Mouse (Mus musculus): ENCODE measurements around the gene Ogfr. TPM values are rescaled to one million over a fixed set of nuclear protein-coding genes. Genes with fewer than 3 reads are reported as not detected.

The Ogfr gene
- polyA plus RNA-seq, 1 experiment from 2014 or later = 66.3 TPM

DNA sequence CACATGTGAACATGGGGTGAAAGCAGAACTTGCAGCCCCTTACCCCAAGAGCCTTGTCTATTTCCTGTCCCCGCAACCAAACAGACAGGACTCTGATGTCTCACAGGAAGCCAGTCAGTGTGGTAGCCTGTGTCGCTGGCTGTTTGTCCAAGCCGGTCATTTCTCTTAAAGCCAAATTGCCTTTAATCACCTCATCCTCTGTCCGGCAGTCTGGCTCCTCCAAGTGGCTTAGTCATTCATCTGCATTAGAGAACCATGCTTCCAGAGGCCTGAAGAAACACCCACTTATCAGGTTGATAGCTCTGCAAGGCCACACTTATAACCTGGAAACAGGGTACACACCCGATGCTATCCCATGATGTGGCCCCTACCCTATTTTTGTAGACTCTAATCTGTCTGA, 26.9 kb upstream of the Ogfr start:
- Histone ChIP-seq H3K36me3 (ENCODE audit: control insufficient read depth, insufficient read depth, low read length) (no peaks in the 10 kb centered on the region), H3K4me2 (ENCODE audit: low read depth, low read length) (no peak overlapping the region), H3K4me1 (ENCODE audit: control insufficient read depth, insufficient read depth, low read length) (no peaks in the 10 kb centered on the region), H3K9me3 (ENCODE audit: control insufficient read depth, low read length) (no peaks in the 10 kb centered on the region), H3K27me3 (replicated peaks; ENCODE audit: control insufficient read depth, insufficient read depth, low read length) (no peaks in the 10 kb centered on the region; the same call in 1 of the 2 replicates), H3K4me3 (ENCODE audit: low read depth, low read length) (no peak overlapping the region), H3K9ac (ENCODE audit: low read depth, low read length) (no peak overlapping the region), H3K27ac (replicated peaks; ENCODE audit: low read depth, low read length) (no peak overlapping the region)
- WGBS = 50% methylated on average over 5 of the region's 5 CpGs
- no peak for ATAC-seq (ENCODE audit: low read depth)
- no peak for DNase-seq (ENCODE audit: low spot score)

DNA sequence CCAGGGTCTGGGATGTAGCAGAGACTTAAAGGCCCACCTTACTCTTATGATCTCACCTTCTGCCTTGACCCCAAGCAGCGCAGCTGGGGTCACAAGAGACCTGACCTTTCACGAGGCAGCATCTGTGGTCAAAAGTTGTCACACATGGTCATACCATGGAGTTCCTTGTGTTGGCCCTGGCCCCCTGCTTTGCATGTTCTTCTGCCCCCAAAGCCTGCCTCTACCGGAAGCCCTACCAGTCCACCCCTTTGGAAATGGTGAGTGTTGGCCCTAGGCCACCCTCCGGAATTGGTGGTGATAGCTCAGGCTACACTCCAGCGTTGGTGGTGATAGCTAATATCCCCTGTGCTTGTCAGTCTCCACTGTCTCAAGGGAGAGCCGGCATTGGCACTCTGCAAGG, 25.7 kb upstream of the Ogfr start:
- no peak overlapping the region for H3K9ac ChIP-seq (ENCODE audit: low read depth, low read length)
- H3K4me2 ChIP-seq (ENCODE audit: low read depth, low read length) = no peak overlapping the region
- H3K4me1 ChIP-seq (ENCODE audit: control insufficient read depth, insufficient read depth, low read length) = no peaks in the 10 kb centered on the region
- WGBS = 44% methylated on average over 6 of the region's 6 CpGs
- H3K27ac ChIP-seq (replicated peaks; ENCODE audit: low read depth, low read length) = no peak overlapping the region
- no peaks in the 10 kb centered on the region for H3K9me3 ChIP-seq (ENCODE audit: control insufficient read depth, low read length)
- no peak for DNase-seq (ENCODE audit: low spot score)
- no peaks in the 10 kb centered on the region for H3K36me3 ChIP-seq (ENCODE audit: control insufficient read depth, insufficient read depth, low read length)
- no peak overlapping the region for H3K4me3 ChIP-seq (ENCODE audit: low read depth, low read length)
- ATAC-seq (ENCODE audit: low read depth) = no peak
- no peaks in the 10 kb centered on the region; the same call in 1 of the 2 replicates for H3K27me3 ChIP-seq (replicated peaks; ENCODE audit: control insufficient read depth, insufficient read depth, low read length)

DNA sequence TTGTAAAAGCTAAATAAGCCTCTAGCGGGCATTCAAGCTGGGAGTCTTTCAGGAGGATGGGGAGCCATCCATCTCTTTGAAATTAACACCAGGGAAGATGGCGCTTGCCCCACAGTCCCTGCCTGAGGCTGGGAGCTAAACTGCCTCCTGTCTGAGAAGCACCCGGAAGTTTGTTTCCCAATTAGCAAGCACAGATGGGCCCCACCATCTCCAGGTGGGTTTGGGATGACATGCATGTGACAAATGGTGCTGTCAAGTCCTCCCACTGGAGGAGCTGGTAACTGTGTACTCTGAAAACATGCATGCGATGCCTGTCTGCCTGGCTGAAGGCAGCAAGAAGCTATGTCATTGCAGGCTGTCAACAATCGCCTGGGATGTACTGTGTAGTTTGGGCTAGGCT, 25.2 kb upstream of the Ogfr start:
- Histone ChIP-seq H3K9ac (ENCODE audit: low read depth, low read length) (no peak overlapping the region), H3K4me1 (ENCODE audit: control insufficient read depth, insufficient read depth, low read length) (peaks cover 3% of the 10 kb centered on the region; the same call in 1 of the 2 replicates), H3K27ac (replicated peaks; ENCODE audit: low read depth, low read length) (no peak overlapping the region), H3K9me3 (ENCODE audit: control insufficient read depth, low read length) (no peaks in the 10 kb centered on the region), H3K27me3 (replicated peaks; ENCODE audit: control insufficient read depth, insufficient read depth, low read length) (no peaks in the 10 kb centered on the region; the same call in 1 of the 2 replicates), H3K4me3 (ENCODE audit: low read depth, low read length) (no peak overlapping the region), H3K36me3 (ENCODE audit: control insufficient read depth, insufficient read depth, low read length) (no peaks in the 10 kb centered on the region), H3K4me2 (ENCODE audit: low read depth, low read length) (no peak overlapping the region)
- 34% methylated on average over 5 of the region's 5 CpGs for WGBS
- DNase-seq (ENCODE audit: low spot score) (no peak), ATAC-seq (ENCODE audit: low read depth) (no peak)

DNA sequence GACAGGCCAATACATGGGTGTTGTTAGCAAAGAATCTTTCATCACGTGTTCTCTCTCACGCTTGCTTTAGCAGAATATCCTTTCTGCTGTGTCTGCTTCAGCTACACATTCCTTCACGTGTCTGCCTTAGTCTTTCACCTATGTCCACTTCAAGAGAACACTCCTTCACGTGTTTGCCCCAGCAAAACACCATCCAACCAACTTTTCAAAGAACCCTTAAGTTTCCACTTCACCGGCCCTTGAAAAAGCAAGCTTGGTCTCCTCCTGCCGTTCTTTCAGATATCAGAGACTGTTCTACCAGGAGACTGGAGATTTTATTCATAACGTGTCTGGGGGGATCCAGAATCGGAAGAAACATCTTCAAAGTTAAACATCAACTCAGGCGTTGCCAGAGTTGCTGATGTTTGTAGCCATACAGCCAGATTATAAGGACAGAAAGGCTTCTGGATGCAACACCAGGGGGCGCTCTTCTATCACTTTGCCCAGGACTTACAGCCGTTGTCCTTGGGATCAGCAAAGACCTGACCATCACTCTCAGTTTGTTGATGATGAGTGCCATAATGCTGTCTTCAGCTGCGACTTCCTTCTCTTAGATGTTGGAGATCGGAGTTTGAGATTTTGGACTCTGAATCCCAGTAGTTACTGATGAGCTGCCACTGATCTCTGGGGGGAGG, 22.7 kb upstream of the Ogfr start:
- H3K4me1 ChIP-seq (ENCODE audit: control insufficient read depth, insufficient read depth, low read length) = peaks cover 8% of the 10 kb centered on the region; the same call in 1 of the 2 replicates
- no peaks in the 10 kb centered on the region; the same call in 1 of the 2 replicates for H3K27me3 ChIP-seq (replicated peaks; ENCODE audit: control insufficient read depth, insufficient read depth, low read length)
- no peak; the same call in 1 of the 2 replicates for ATAC-seq (ENCODE audit: low read depth)
- no peak overlapping the region for H3K4me3 ChIP-seq (ENCODE audit: low read depth, low read length)
- no peaks in the 10 kb centered on the region for H3K9me3 ChIP-seq (ENCODE audit: control insufficient read depth, low read length)
- 40% methylated on average over 13 of the region's 13 CpGs for WGBS
- H3K4me2 ChIP-seq (ENCODE audit: low read depth, low read length) = no peak overlapping the region
- H3K9ac ChIP-seq (ENCODE audit: low read depth, low read length) = no peak overlapping the region
- no peak overlapping the region for H3K27ac ChIP-seq (replicated peaks; ENCODE audit: low read depth, low read length)
- DNase-seq (ENCODE audit: low spot score) = peak; percentile 66
- H3K36me3 ChIP-seq (ENCODE audit: control insufficient read depth, insufficient read depth, low read length) = no peaks in the 10 kb centered on the region

DNA sequence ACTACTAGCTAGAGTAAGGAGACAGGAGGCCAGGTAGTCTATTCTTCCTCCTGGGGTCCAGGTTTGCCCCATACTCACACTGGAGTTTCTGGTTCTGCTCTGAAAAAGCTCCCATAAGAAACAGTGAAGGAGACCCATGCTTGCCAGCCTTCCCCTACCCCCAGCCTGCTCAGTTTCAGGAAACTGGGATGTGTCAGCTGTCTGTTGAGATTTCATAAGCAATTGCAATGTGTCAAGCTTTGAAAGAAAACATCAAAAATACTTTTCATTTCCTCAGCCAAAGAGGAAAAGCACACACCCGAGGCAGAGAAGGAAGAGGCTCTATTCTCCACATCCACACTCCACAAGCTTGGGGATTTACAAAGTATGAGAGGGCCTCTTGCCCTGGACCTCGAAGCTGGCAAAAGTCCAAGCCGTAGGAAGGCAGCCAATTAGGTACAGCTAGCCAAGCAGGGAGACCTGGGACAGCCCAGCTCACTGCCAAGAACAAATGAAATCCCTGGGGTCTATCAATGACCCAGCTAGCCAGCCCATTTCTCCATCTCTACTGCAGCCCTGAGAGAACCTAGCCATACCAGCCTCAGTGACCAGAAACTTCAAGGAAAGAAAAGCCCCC, 19.9 kb upstream of the Ogfr start:
- ATAC-seq (ENCODE audit: low read depth) = peak; percentile 85
- Histone ChIP-seq H3K27ac (replicated peaks; ENCODE audit: low read depth, low read length) (peak overlapping the region; percentile 28), H3K4me2 (ENCODE audit: low read depth, low read length) (no peak overlapping the region), H3K4me3 (ENCODE audit: low read depth, low read length) (no peak overlapping the region), H3K4me1 (ENCODE audit: control insufficient read depth, insufficient read depth, low read length) (peaks cover 8% of the 10 kb centered on the region; the same call in 1 of the 2 replicates), H3K36me3 (ENCODE audit: control insufficient read depth, insufficient read depth, low read length) (no peaks in the 10 kb centered on the region), H3K9me3 (ENCODE audit: control insufficient read depth, low read length) (no peaks in the 10 kb centered on the region), H3K27me3 (replicated peaks; ENCODE audit: control insufficient read depth, insufficient read depth, low read length) (no peaks in the 10 kb centered on the region; the same call in 1 of the 2 replicates), H3K9ac (ENCODE audit: low read depth, low read length) (no peak overlapping the region; the same call in 1 of the 2 replicates)
- DNase-seq (ENCODE audit: low spot score) = peak; percentile 74
- WGBS = 36% methylated on average over 3 of the region's 3 CpGs

DNA sequence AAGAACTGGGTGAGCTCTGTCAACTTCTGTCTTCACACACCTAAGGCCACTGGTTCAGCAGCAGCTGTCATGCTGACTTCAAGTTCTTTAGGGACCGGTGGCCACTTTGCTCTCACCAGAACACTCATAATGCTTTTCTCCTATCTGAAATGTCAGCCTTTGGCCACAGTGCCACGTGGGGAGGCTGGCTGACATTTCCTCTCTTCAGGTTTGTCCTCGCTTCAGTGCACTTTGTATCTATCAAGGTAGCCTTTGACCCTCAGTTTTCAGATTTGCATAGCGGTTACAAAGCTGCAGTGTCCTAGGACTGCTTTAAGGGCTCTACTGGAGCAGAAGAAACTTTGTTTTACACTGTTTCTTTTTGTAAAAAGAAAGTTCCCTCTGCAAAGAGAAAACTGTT, 12.6 kb upstream of the Ogfr start:
- no peak overlapping the region for H3K4me2 ChIP-seq (ENCODE audit: low read depth, low read length)
- H3K27me3 ChIP-seq (replicated peaks; ENCODE audit: control insufficient read depth, insufficient read depth, low read length) = no peaks in the 10 kb centered on the region
- no peak overlapping the region for H3K4me3 ChIP-seq (ENCODE audit: low read depth, low read length)
- WGBS = 57% methylated on average over 4 of the region's 4 CpGs
- no peaks in the 10 kb centered on the region for H3K9me3 ChIP-seq (ENCODE audit: control insufficient read depth, low read length)
- no peak overlapping the region for H3K9ac ChIP-seq (ENCODE audit: low read depth, low read length)
- no peak overlapping the region for H3K27ac ChIP-seq (replicated peaks; ENCODE audit: low read depth, low read length)
- no peak for ATAC-seq (ENCODE audit: low read depth)
- no peak for DNase-seq (ENCODE audit: low spot score)
- no peaks in the 10 kb centered on the region for H3K36me3 ChIP-seq (ENCODE audit: control insufficient read depth, insufficient read depth, low read length)
- no peaks in the 10 kb centered on the region for H3K4me1 ChIP-seq (ENCODE audit: control insufficient read depth, insufficient read depth, low read length)

DNA sequence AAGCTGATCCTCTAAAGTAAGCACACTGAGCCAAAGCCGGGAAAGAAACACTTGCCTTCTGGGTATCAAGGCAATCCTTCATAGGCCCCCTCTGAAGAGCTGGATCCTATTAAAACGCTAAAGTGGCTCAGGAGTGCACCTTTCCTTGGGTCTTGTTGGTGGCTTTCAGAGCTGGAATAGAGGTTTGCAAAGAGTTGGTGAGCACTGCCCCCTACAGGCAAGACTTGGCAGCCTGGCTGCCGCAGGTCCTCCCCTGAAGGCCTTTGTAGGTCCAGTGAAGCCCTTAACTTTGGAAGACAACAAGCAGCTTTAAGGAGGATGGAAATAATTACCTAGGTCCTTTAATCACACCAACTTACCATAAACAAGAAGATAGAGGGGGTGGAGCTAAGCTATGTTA, 10.4 kb upstream of the Ogfr start:
- WGBS = 9% methylated on average over 3 of the region's 3 CpGs
- H3K9ac ChIP-seq (ENCODE audit: low read depth, low read length) = no peak overlapping the region

DNA sequence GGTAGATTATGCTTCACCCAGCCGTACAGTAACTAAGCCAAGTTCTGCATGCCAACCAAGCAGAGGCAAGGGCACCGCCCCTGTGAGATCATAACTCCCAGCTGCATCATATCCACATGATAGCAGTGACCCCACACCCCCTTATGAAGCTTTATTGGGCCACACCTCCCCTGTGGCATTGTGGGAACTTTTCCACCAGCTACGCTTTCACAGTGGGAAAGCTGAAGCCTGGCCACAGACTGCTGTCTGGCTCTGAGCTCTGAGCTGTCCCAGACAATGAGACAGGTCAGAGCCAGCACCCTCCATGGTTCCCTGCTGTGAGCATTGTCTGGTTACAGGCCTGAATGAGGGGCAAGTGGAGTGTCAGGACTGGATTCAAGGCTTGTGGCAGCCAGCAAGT, 8.0 kb upstream of the Ogfr start, which contains the start of gene Mrgbp:
Gene Mrgbp (plus strand): TSS at position 303 of the 400 bp plus-strand sequence.
- 69% methylated on average over 3 of the region's 3 CpGs for WGBS
- Histone ChIP-seq H3K4me2 (ENCODE audit: low read depth, low read length) (no peak within 1 kb of the TSS), H3K4me3 (ENCODE audit: low read depth, low read length) (no peak within 1 kb of the TSS), H3K4me1 (ENCODE audit: control insufficient read depth, insufficient read depth, low read length) (peaks cover 9% of the 10 kb centered on the region; the same call in 1 of the 2 replicates), H3K27me3 (replicated peaks; ENCODE audit: control insufficient read depth, insufficient read depth, low read length) (no peaks in the 10 kb centered on the region), H3K9ac (ENCODE audit: low read depth, low read length) (no peak within 1 kb of the TSS), H3K36me3 (ENCODE audit: control insufficient read depth, insufficient read depth, low read length) (peaks cover 11% of the 10 kb centered on the region), H3K27ac (replicated peaks; ENCODE audit: low read depth, low read length) (no peak within 1 kb of the TSS; the same call in 1 of the 2 replicates), H3K9me3 (ENCODE audit: control insufficient read depth, low read length) (no peaks in the 10 kb centered on the region)
- DNase-seq (ENCODE audit: low spot score) (no peak), ATAC-seq (ENCODE audit: low read depth) (no peak)

More for the DNA sequence above, 10.4 kb upstream of the Ogfr start:
- Histone ChIP-seq H3K9me3 (ENCODE audit: control insufficient read depth, low read length) (no peaks in the 10 kb centered on the region), H3K4me1 (ENCODE audit: control insufficient read depth, insufficient read depth, low read length) (peaks cover 7% of the 10 kb centered on the region; the same call in 1 of the 2 replicates), H3K36me3 (ENCODE audit: control insufficient read depth, insufficient read depth, low read length) (no peaks in the 10 kb centered on the region), H3K4me3 (ENCODE audit: low read depth, low read length) (no peak overlapping the region), H3K4me2 (ENCODE audit: low read depth, low read length) (no peak overlapping the region), H3K27me3 (replicated peaks; ENCODE audit: control insufficient read depth, insufficient read depth, low read length) (no peaks in the 10 kb centered on the region), H3K27ac (replicated peaks; ENCODE audit: low read depth, low read length) (no peak overlapping the region)
- ATAC-seq (ENCODE audit: low read depth) (no peak), DNase-seq (ENCODE audit: low spot score) (peak; percentile 66)

All from embryonic facial prominence, embryonic 14.5 days (tissue).